Mouse (Mus musculus): ENCODE measurements around the gene Scrt2.

GRCm38 (mm10) chr2:152112970-152113369 lies 31.6 kb downstream of the Scrt2 start:
- no peak for TF ChIP-seq CTCF (IDR thresholded peaks at IDR 0.05)
- no peak for TF ChIP-seq POLR2A (IDR thresholded peaks at IDR 0.05; ENCODE audit: insufficient read depth, low read depth, low read length)
- no peak for TF ChIP-seq EP300 (IDR thresholded peaks at IDR 0.05; ENCODE audit: insufficient read depth, low read depth, low read length)
